Mouse (Mus musculus): ENCODE results near the gene Pi4k2a. TPM values are rescaled to one million over a fixed set of nuclear protein-coding genes. Genes with fewer than 3 reads are reported as not detected.

The Pi4k2a gene
- total and polyA plus RNA-seq, 2 experiments from 2014 or later, result 16.3 to 34.1 TPM

DNA sequence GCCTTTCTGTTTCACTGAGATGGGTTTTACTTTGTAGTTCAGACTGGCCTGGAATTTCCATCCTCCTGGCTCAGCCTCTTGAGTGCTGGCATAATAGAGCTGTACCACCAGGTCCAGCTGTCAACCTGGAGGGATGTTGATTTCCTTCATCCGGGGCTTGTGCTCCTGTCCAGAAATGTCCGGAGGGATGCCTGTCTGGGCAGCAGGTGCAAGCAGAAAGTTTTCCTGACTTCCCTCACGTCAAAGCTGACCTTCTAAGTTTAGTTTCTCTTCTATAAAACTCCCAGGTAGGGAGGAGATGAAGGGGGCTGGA lies 40.0 kb downstream of the Pi4k2a start:
- Histone ChIP-seq H3K27me3 (ENCODE audit: insufficient read depth, low read length) (no peaks in the 10 kb centered on the region), H3K4me2 (ENCODE audit: low read depth) (no peak overlapping the region), H3K36me3 (ENCODE audit: insufficient read depth) (no peaks in the 10 kb centered on the region), H3K9me3 (ENCODE audit: low read length) (no peaks in the 10 kb centered on the region), H3K27ac (ENCODE audit: low read depth, low read length) (no peak overlapping the region), H3K9ac (no peak overlapping the region), H3K4me1 (ENCODE audit: insufficient read depth) (peaks cover 7% of the 10 kb centered on the region), H3K4me3 (ENCODE audit: low read depth, low read length) (no peak overlapping the region)
- DNase-seq, result no peak
- ATAC-seq, result no peak
- 45% methylated on average over 3 of the region's 3 CpGs for WGBS
- no peak for TF ChIP-seq CTCF (IDR thresholded peaks at IDR 0.05; ENCODE audit: low read depth)

DNA sequence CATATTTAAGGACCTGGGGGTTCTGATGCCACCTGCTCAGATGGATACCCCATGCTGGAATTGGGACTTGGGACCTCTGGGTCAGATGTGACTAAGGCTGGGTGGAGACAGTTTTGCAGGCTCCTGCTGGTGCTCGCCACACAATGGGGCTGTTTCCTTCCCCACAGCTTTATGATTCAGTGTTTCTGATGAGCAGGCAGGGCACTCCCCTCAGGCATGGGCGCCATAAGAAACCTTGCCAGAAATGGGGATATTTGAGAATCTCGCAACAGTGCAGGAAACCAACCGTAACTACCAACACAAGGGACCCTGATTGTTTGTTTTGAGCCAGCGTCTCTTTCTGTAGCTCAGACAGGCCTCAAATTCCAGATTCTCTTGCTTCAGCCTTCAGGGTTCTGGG lies 40.8 kb downstream of the Pi4k2a start:
- no peak for DNase-seq
- Histone ChIP-seq H3K4me3 (ENCODE audit: low read depth, low read length) (no peak overlapping the region), H3K4me1 (ENCODE audit: insufficient read depth) (peaks cover 7% of the 10 kb centered on the region), H3K9me3 (ENCODE audit: low read length) (no peaks in the 10 kb centered on the region), H3K9ac (no peak overlapping the region), H3K36me3 (ENCODE audit: insufficient read depth) (no peaks in the 10 kb centered on the region), H3K4me2 (ENCODE audit: low read depth) (no peak overlapping the region), H3K27me3 (ENCODE audit: insufficient read depth, low read length) (no peaks in the 10 kb centered on the region), H3K27ac (ENCODE audit: low read depth, low read length) (no peak overlapping the region)
- 61% methylated on average over 5 of the region's 5 CpGs for WGBS
- ATAC-seq, result no peak
- no peak for TF ChIP-seq CTCF (IDR thresholded peaks at IDR 0.05; ENCODE audit: low read depth)

DNA sequence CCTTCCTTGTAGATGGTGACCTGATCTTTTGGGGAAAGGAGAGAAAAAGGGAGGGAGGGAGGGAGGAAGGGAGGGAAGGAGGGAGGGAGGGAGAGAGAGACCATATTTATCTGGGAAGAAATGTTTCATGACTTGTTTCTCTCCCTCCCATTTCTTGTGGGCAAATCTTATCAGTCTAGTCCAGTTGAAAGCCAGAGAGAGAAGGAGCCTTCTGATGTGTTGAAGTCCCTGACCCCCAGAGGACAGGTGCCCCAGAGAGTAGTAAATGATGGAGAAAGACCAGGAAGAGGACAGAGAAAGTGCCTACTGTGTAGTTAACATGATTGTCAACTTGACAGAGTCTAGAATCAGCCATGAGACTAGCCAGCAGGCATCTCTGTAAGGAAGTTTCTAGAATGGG lies 44.8 kb downstream of the Pi4k2a start:
- DNase-seq (no peak), ATAC-seq (no peak)
- no peak overlapping the region for H3K4me2 ChIP-seq (ENCODE audit: low read depth)
- no peak overlapping the region for H3K4me3 ChIP-seq (ENCODE audit: low read depth, low read length)
- H3K4me1 ChIP-seq (ENCODE audit: insufficient read depth), result no peaks in the 10 kb centered on the region
- H3K27ac ChIP-seq (ENCODE audit: low read depth, low read length), result no peak overlapping the region
- no peaks in the 10 kb centered on the region for H3K9me3 ChIP-seq (ENCODE audit: low read length)
- no peaks in the 10 kb centered on the region for H3K27me3 ChIP-seq (ENCODE audit: insufficient read depth, low read length)
- no peak for TF ChIP-seq CTCF (IDR thresholded peaks at IDR 0.05; ENCODE audit: low read depth)
- H3K36me3 ChIP-seq (ENCODE audit: insufficient read depth), result no peaks in the 10 kb centered on the region
- no peak overlapping the region for H3K9ac ChIP-seq

DNA sequence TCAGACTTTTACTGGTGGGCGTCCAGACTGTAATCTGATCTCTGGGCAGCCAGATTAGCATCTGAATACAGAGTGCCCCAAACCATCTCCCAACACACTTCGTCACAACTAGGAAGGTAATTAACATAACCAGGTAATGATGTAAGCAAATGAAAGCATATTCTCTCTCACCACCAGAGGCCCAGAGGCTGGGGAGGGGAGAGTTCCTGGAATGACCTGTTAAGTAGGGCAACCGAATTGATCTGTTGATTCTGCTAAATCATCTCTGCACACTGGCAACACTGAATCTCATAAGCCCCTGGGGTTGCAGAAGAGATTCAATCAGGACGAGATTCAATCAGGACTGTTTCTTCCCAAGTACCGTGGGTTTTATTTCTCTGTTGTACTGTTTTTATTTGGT lies 45.9 kb downstream of the Pi4k2a start:
- Histone ChIP-seq H3K9me3 (ENCODE audit: low read length) (no peaks in the 10 kb centered on the region), H3K36me3 (ENCODE audit: insufficient read depth) (no peaks in the 10 kb centered on the region), H3K9ac (no peak overlapping the region), H3K4me3 (ENCODE audit: low read depth, low read length) (no peak overlapping the region), H3K27ac (ENCODE audit: low read depth, low read length) (no peak overlapping the region), H3K27me3 (ENCODE audit: insufficient read depth, low read length) (no peaks in the 10 kb centered on the region), H3K4me1 (ENCODE audit: insufficient read depth) (no peaks in the 10 kb centered on the region), H3K4me2 (ENCODE audit: low read depth) (no peak overlapping the region)
- TF ChIP-seq CTCF (IDR thresholded peaks at IDR 0.05; ENCODE audit: low read depth), result no peak
- DNase-seq (no peak), ATAC-seq (no peak)
- 21% methylated on average over 5 of the region's 5 CpGs for WGBS

DNA sequence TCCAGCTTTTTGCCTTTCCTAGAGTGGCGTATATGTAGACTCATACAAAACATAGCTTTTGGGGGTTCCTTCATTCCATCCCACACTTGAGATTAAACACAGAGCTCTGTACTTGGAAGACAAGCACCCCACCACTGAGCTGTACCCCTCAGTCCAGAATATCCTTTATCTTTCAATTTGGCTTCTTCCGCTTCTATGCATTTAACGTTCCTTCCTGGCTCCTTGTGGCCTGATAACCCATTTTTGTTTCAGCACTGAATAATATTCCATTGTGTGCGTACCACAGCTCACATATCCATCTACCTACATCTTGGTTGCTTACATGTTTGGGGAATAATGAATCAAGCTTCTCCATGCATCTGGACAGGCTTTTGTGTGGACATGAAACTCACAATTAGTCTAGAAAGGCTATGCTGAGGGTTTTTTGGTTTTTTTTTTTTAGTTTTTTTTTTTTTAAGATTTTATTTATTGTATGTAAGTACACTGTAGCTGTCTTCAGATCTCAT lies 47.0 kb downstream of the Pi4k2a start:
- 87% methylated on average over 4 of the region's 4 CpGs for WGBS
- H3K9me3 ChIP-seq (ENCODE audit: low read length), result no peaks in the 10 kb centered on the region
- H3K36me3 ChIP-seq (ENCODE audit: insufficient read depth), result no peaks in the 10 kb centered on the region
- no peaks in the 10 kb centered on the region for H3K4me1 ChIP-seq (ENCODE audit: insufficient read depth)
- no peak overlapping the region for H3K27ac ChIP-seq (ENCODE audit: low read depth, low read length)
- H3K27me3 ChIP-seq (ENCODE audit: insufficient read depth, low read length), result no peaks in the 10 kb centered on the region
- no peak for TF ChIP-seq CTCF (IDR thresholded peaks at IDR 0.05; ENCODE audit: low read depth)
- DNase-seq (no peak), ATAC-seq (no peak)
- H3K4me2 ChIP-seq (ENCODE audit: low read depth), result no peak overlapping the region
- H3K9ac ChIP-seq, result no peak overlapping the region
- no peak overlapping the region for H3K4me3 ChIP-seq (ENCODE audit: low read depth, low read length)

DNA sequence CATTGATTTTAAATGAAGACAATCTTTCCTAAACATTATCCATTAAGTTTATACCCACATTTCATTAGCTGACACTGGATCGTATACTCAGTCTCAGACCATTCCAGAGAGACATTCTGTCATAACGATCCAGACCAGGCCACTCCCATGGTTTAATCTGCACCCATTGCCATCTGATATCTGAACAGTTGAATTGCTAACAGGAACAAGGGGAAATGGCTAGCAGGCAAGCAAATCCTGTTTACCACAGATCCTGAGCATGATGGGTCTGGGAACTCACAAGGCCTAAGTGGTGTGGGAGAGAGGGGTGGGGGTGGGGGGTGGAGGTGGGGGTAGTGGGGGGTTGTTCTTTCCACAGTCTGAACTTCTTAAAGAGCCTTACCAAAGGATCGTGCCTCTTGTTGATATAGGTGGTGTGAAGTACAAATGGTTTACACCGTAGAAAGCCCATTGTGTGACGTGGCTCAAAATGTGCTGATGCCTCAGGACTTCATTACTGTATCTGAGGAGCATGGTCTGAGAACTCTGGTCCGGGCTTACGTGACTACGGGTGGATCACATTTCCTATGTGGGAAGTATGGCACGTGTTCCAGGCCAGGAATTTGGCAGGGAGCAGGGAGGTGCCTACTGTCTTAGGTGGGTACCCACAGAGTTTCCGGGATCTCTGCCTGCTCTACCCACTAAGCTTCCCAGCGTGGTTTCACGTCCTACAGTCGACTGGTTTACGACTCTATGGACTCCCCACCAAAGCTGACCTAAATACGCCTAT lies 48.4 kb downstream of the Pi4k2a start:
- no peaks in the 10 kb centered on the region for H3K9me3 ChIP-seq (ENCODE audit: low read length)
- DNase-seq (no peak), ATAC-seq (no peak)
- no peaks in the 10 kb centered on the region for H3K27me3 ChIP-seq (ENCODE audit: insufficient read depth, low read length)
- WGBS, result 91% methylated on average over 15 of the region's 15 CpGs
- H3K36me3 ChIP-seq (ENCODE audit: insufficient read depth), result no peaks in the 10 kb centered on the region
- H3K4me3 ChIP-seq (ENCODE audit: low read depth, low read length), result no peak overlapping the region
- H3K4me1 ChIP-seq (ENCODE audit: insufficient read depth), result no peaks in the 10 kb centered on the region
- H3K4me2 ChIP-seq (ENCODE audit: low read depth), result no peak overlapping the region
- H3K9ac ChIP-seq, result no peak overlapping the region
- H3K27ac ChIP-seq (ENCODE audit: low read depth, low read length), result no peak overlapping the region
- TF ChIP-seq CTCF (IDR thresholded peaks at IDR 0.05; ENCODE audit: low read depth), result no peak

DNA sequence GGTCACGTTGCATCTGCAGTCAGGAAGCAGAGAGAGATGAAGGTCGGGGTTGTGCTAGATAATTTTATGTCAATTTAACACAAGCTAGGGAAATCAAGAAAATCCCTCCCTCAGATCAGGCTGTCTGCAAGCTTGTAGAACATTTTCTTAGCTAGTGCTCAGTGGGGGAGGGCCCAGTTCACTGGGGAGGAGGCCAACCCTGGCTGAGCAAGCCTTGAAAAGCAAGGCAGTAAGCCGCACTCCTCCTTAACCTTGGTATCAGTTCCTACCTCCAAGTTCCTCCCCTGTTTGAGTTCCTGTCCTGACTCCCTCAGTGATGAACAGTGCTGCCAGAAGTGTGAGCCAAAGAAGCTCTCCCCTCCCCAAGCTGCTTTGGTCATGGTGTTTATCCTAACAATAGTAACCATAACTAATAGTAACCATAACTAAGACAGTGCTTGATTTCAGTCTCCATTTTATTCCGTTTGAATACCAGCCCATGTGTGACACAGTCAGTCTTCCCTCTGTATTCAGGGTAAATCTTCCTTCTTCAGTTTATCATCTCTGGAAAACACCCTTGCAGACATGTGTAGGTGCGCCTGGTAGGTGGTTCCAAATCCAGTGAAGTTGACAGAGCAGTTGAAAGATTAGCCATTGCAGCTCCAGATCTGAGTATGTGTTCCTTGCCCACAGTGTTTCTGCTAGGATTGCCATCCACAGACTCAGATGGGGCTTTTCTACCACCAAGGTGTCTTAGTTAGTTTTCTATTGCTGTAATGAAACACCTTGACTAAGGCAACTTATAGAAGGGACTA lies 49.7 kb downstream of the Pi4k2a start:
- WGBS, result 80% methylated on average over 5 of the region's 5 CpGs
- no peak for TF ChIP-seq CTCF (IDR thresholded peaks at IDR 0.05; ENCODE audit: low read depth)
- ATAC-seq, result no peak

More for the DNA sequence above, 49.7 kb downstream of the Pi4k2a start:
- DNase-seq, result no peak
- H3K4me1 ChIP-seq (ENCODE audit: insufficient read depth), result no peaks in the 10 kb centered on the region
- no peak overlapping the region for H3K4me3 ChIP-seq (ENCODE audit: low read depth, low read length)
- no peaks in the 10 kb centered on the region for H3K27me3 ChIP-seq (ENCODE audit: insufficient read depth, low read length)
- H3K36me3 ChIP-seq (ENCODE audit: insufficient read depth), result no peaks in the 10 kb centered on the region
- H3K27ac ChIP-seq (ENCODE audit: low read depth, low read length), result no peak overlapping the region
- H3K9ac ChIP-seq, result no peak overlapping the region
- no peak overlapping the region for H3K4me2 ChIP-seq (ENCODE audit: low read depth)
- H3K9me3 ChIP-seq (ENCODE audit: low read length), result no peaks in the 10 kb centered on the region
